Mouse (Mus musculus) small intestine, adult 2 months (tissue): Measurements from ENCODE around the gene Adipoq. TPM values are rescaled to one million over a fixed set of nuclear protein-coding genes. Genes with fewer than 3 reads are reported as not detected.
"Not testable (repeated sequence)": the region's sequence is repeated elsewhere in the genome, so short reads cannot be mapped to it uniquely, and the experiment has no call there.

Experiments
- H3K27ac ChIP-seq: fragments of 200-500 bp; 2 replicates; pipeline ENCODE4 v1.5.1; 2012; ENCODE audit warnings: low read depth, low read length, control low read depth, inconsistent platforms; ENCODE audit not compliant: insufficient read depth
- H3K27me3 ChIP-seq: fragments of 200-500 bp; 2 replicates; pipeline ENCODE4 v1.6.1; 2012; ENCODE audit warnings: mild to moderate bottlenecking, moderate library complexity, low read length, inconsistent platforms; ENCODE audit not compliant: control insufficient read depth, insufficient read depth
- H3K36me3 ChIP-seq: fragments of 200-500 bp; 2 replicates; pipeline ENCODE4 v1.6.1; 2012; ENCODE audit warnings: mild to moderate bottlenecking, low read length, control low read depth, inconsistent platforms; ENCODE audit not compliant: control insufficient read depth, insufficient read depth
- H3K4me1 ChIP-seq: fragments of 200-500 bp; 2 replicates; pipeline ENCODE4 v1.6.1; 2012; ENCODE audit warnings: low read length, inconsistent platforms, mixed read lengths; ENCODE audit not compliant: control insufficient read depth, insufficient read depth, insufficient read length
- H3K4me3 ChIP-seq: fragments of 200-500 bp; 2 replicates; pipeline ENCODE4 v1.5.1; 2012; ENCODE audit warnings: low read depth, mild to moderate bottlenecking, control low read depth, inconsistent platforms, low read length, moderate library complexity
- CTCF ChIP-seq: fragments of 200-500 bp; IDR thresholded peaks from 2 replicates; pipeline ENCODE4 v1.5.1; 2012; ENCODE audit warnings: low read depth, mild to moderate bottlenecking, control low read depth, inconsistent platforms, low read length, moderate library complexity, mixed read lengths; ENCODE audit not compliant: insufficient replicate concordance, insufficient read length; ENCODE audit errors: extremely low read depth
- POLR2A ChIP-seq: fragments of 200-500 bp; IDR thresholded peaks from 2 replicates; pipeline ENCODE4 v1.6.1; 2012; ENCODE audit warnings: low read depth, mild to moderate bottlenecking, control low read depth, inconsistent platforms, low read length, moderate library complexity
- WGBS: fragments of 180-500 bp; shearing (Covaris S2); methylation state at CpG from one replicate; pipeline ENCODE4 v1.1.7; 2018; 5-methylcytosine and 5-hydroxymethylcytosine counted together
- polyA plus RNA-seq: library from polyadenylated mRNA; depleted of rRNA; stranded (reverse); fragments of >200 nt; gene quantifications from 2 replicates; pipeline ENCODE4 v1.2.3, GENCODE M21; 2012; rRNA removed

Adipoq gene
- 1.0 and 2.5 TPM in 2 replicates for polyA plus RNA-seq

DNA sequence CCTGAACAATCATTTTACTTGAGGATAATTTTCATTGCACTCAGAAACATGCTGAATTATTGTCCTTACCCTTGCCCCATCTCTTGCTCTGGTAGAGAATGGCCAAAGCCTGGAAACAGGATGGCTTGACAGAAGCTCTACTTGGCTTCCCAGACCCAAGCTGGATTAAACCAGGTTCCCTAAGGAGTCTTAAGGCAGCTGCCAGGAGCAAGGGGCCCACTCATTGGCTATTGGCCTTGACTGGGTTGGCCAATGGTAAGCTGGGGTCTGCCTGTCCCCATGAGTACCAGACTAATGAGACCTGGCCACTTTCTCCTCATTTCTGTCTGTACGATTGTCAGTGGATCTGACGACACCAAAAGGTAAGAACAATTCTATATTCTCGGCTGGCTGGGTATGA, at the start of gene Adipoq:
Gene Adipoq, plus strand, starts transcription at position 257 of the 400 bp plus-strand sequence.
- WGBS = 84% methylated on average over 3 of the region's 3 CpGs
- Histone ChIP-seq H3K27ac (no peak within 1 kb of the TSS), H3K4me3 (no peak within 1 kb of the TSS), H3K36me3 (no peaks in the 10 kb centered on the region), H3K27me3 (0 out of 2 replicates have a peak, but pooled peaks cover 2% of the 10 kb centered on the region), H3K4me1 (no peaks in the 10 kb centered on the region)
- TF ChIP-seq CTCF (no peak), POLR2A (no peak)

DNA sequence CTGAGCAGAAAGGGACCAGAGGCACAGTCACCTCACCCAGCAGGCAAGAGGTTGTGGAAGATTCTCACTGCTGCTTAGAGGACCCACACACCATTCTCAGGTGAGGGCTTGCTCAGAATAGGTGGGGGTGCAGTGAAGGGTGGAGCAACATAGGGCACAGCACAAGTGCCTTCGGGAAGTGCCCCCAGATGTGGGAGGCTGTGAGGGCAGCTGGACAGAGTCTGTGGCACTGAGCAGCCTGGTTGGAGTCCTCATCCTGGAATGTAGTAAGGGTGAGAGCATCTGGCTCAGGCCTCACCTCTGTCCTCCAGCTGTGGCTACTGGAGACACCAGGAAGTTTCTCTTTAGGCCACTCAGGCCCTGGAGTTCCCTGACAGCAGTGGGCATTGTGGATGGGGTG, 49.5 kb upstream of the Adipoq start:
- H3K27ac ChIP-seq, H3K27me3 ChIP-seq, H3K4me3 ChIP-seq, H3K4me1 ChIP-seq, H3K36me3 ChIP-seq: not testable (repeated sequence)
- 71% methylated on average over 1 of the region's 1 CpGs for WGBS

DNA sequence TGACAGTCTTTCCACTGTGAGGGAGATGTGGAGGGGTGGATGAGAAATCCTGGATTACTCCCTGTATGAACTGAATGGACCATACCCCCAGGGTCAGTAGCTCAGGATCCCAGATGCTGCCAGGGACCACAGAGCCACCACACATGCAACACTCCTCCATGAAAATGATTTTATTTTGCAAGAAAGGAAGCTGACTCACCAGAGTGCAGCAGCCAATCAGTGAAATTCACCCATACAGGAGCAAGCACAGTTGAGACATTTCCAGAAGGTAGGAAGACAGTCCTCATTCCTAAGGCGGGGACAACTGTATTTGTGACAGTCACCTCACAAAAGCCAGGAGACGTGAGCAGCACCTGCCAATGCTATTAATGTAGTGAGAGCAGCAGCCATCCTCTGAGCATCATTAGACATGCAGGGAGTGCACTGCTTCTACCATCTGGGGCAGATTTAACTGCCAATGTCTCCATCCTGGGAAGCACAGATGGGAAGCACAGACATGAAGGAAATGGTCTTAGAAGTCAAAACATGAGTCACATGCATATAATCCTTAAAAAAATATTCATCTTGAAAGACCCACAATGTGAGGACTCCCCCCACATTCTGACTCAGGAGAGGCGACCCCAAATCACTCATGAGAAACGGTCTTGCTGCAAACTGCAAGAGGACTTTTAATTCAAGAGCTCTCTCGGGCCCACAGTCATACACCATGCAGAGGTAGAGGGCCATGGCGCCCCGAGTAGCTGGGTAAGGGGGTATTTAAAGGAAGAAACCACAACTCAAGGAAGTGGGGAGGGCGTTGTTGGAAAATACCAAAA, 48.8 kb upstream of the Adipoq start:
- H3K4me1 ChIP-seq, H3K36me3 ChIP-seq, H3K27me3 ChIP-seq, H3K27ac ChIP-seq, H3K4me3 ChIP-seq: not testable (repeated sequence)
- 88% methylated on average over 8 of the region's 8 CpGs for WGBS

DNA sequence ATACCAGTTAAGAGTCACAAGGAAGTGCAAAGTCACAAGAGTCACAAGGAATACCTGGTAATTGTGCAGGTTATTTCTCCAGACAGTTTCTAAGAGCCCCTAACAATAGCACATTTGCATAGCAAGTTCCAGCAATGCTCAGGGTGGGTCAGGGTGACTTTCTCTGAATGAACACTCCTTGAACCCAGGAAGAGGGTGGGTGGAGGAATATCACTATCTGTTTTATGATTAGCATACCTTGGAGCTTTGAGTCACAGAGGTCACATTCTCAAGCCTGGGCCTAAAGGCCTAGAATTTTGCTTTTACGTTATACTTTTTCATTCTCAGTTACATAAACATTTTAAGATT, 48.3 kb upstream of the Adipoq start:
- H3K36me3 ChIP-seq, H3K27ac ChIP-seq, H3K27me3 ChIP-seq, H3K4me3 ChIP-seq, H3K4me1 ChIP-seq: not testable (repeated sequence)
- 95% methylated on average over 1 of the region's 1 CpGs for WGBS

DNA sequence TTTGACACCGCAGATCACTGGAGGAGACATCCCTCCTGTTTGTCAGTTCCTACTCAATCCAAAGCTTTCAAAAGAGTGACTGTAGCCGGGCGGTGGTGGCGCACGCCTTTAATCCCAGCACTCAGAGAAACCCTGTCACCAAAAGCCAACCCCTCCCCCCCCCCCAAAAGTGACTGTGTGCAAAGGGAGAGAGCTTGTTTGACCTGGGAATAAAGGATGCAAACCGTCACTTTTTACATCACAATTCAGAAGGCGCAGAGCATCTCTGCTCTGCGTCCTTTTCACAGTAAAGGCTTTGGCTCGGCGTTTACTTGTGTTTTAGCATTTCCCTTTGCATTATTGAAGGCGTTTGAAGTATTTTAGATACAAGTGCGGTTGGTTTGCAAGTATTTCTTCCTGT, 46.7 kb upstream of the Adipoq start:
- TF ChIP-seq CTCF (no peak), POLR2A (no peak)
- Histone ChIP-seq H3K36me3 (no peaks in the 10 kb centered on the region), H3K4me1 (no peaks in the 10 kb centered on the region), H3K27me3 (no peaks in the 10 kb centered on the region), H3K4me3 (0 out of 2 replicates have a peak overlapping the region, but pooled peaks have one; percentile 15), H3K27ac (no peak overlapping the region)
- WGBS = 67% methylated on average over 12 of the region's 12 CpGs

DNA sequence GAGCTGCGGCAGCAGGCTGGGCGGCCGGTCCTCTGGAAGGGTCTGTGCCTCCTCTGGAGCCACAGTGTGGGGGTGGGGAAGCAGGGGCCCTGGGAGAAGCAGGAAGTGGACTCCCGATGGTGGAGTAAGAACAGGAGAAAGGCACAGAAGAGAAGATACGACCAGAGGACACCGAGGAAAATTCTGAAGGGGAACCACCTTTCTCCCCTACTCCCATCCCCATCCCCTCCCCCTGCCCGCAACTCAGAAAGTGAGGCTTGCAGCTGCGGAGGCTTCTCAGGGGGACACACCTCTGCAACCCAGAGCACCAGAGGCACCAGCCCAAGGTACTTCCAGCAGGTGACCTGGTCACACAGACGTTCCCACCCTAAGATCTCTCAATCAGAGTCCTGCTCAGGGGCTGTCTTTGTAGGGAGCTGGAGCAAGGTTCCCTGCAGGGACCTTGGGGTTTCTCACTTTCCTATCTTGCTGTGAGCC, 46.2 kb upstream of the Adipoq start:
- TF ChIP-seq POLR2A = no peak
- no peak for TF ChIP-seq CTCF
- Histone ChIP-seq H3K27ac (no peak overlapping the region), H3K36me3 (no peaks in the 10 kb centered on the region), H3K4me1 (no peaks in the 10 kb centered on the region), H3K4me3 (peak overlapping the region; percentile 15; the same call in 1 of the 2 replicates), H3K27me3 (no peaks in the 10 kb centered on the region)
- WGBS = 28% methylated on average over 9 of the region's 9 CpGs

DNA sequence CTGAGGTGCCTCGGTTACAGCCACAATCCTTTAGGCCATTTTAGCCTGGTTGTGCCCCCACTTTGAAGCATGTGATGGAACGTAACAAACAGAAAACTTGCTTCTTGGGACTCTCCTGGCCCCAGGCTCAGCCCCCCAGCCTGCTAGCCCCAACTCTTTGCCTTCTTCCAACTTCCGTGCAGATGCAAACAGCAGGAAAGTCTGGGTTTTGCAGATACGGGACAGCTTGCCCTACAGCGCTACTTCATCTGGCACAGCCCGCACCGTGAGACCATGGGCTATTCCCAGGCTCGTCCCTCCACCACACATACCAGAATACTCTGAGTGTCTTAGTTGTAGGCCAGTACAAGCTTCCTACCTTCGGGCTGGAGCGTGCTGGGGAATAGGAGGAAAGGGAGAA, 45.7 kb upstream of the Adipoq start:
- no peak overlapping the region for H3K27ac ChIP-seq
- no peaks in the 10 kb centered on the region for H3K4me1 ChIP-seq
- TF ChIP-seq POLR2A (no peak), CTCF (no peak)
- 48% methylated on average over 10 of the region's 10 CpGs for WGBS
- no peaks in the 10 kb centered on the region for H3K36me3 ChIP-seq
- H3K4me3 ChIP-seq = no peak overlapping the region
- H3K27me3 ChIP-seq = no peaks in the 10 kb centered on the region
